Mouse (Mus musculus) adrenal gland (tissue): Measurements from ENCODE around the gene 6030408B16Rik.

ENCODE experiments used
- intact Hi-C: fragments of 180-260 bp; cut with DNase I; formaldehyde crosslinking; loops from one replicate; pipeline ENCODE4 v1.15.1; 2025

6030408B16Rik gene

GRCm38 (mm10) chr15:101267053-101268032 is 25.7 kb upstream of the 6030408B16Rik start:
- intact Hi-C loops: no loop called here

GRCm38 (mm10) chr15:101270101-101270820 is 22.8 kb upstream of the 6030408B16Rik start:
- intact Hi-C loops: no loop called here

GRCm38 (mm10) chr15:101271107-101271506 is 21.9 kb upstream of the 6030408B16Rik start:
- intact Hi-C loops: no loop called here

GRCm38 (mm10) chr15:101271513-101271912 is 21.5 kb upstream of the 6030408B16Rik start:
- intact Hi-C loops: no loop called here

- intact Hi-C loops: no loop called here
These were observed 18.6 kb upstream of the 6030408B16Rik start for GRCm38 (mm10) chr15:101274380-101274779.

- intact Hi-C loops: no loop called here
These were observed 15.6 kb upstream of the 6030408B16Rik start for GRCm38 (mm10) chr15:101277351-101277899.

GRCm38 (mm10) chr15:101278589-101278988 is 14.4 kb upstream of the 6030408B16Rik start:
- intact Hi-C loops: no loop called here

GRCm38 (mm10) chr15:101279430-101279999 is 13.5 kb upstream of the 6030408B16Rik start:
- intact Hi-C loops: no loop called here

GRCm38 (mm10) chr15:101282471-101282870 is 10.5 kb upstream of the 6030408B16Rik start:
- intact Hi-C loops: loop anchor here (5.0 kb wide), 1 partner anchor 60 kb away; the partner anchor contains the start of gene Grasp

- intact Hi-C loops: loop anchor here (1.0 to 5.0 kb wide), 2 partner anchors 43 to 61 kb away; partner anchors contain the start of gene Grasp
These were observed 9.7 kb upstream of the 6030408B16Rik start for GRCm38 (mm10) chr15:101283183-101283910.

- intact Hi-C loops: loop anchor here (1.0 to 5.0 kb wide), 2 partner anchors 44 to 62 kb away; partner anchors contain the start of gene Grasp
These were observed 8.9 kb upstream of the 6030408B16Rik start, which contains the start of gene Atg101 for GRCm38 (mm10) chr15:101283911-101284750. Gene Atg101 (plus strand): TSS chr15:101284272.

GRCm38 (mm10) chr15:101286129-101286770 is 6.8 kb upstream of the 6030408B16Rik start:
- intact Hi-C loops: no loop called here

GRCm38 (mm10) chr15:101287361-101287760 is 5.7 kb upstream of the 6030408B16Rik start:
- intact Hi-C loops: no loop called here

- intact Hi-C loops: no loop called here
These were observed 2.7 kb upstream of the 6030408B16Rik start for GRCm38 (mm10) chr15:101290354-101290753.

- intact Hi-C loops: no loop called here
These were observed 1.0 kb upstream of the 6030408B16Rik start for GRCm38 (mm10) chr15:101292012-101292411.

GRCm38 (mm10) chr15:101294028-101294894 is 1.2 kb downstream of the 6030408B16Rik start:
- intact Hi-C loops: no loop called here

GRCm38 (mm10) chr15:101295106-101295505 is 2.1 kb downstream of the 6030408B16Rik start:
- intact Hi-C loops: no loop called here

GRCm38 (mm10) chr15:101295616-101296015 is 2.6 kb downstream of the 6030408B16Rik start:
- intact Hi-C loops: no loop called here
